Mouse (Mus musculus): Measurements from ENCODE around the gene Krt86.
"Not testable (repeated sequence)": the region's sequence is repeated elsewhere in the genome, so short reads cannot be mapped to it uniquely, and the experiment has no call there.

Gene Krt86

GRCm38 (mm10) chr15:101492718-101493117 is 19.4 kb downstream of the Krt86 start:
- DNase-seq (ENCODE audit: low spot score): no peak

- no peak for DNase-seq (ENCODE audit: low spot score)
Measured at GRCm38 (mm10) chr15:101493713-101494112, 20.4 kb downstream of the Krt86 start.

- no peak for DNase-seq (ENCODE audit: low spot score)
Measured at GRCm38 (mm10) chr15:101494203-101494602, 20.9 kb downstream of the Krt86 start.

DNA sequence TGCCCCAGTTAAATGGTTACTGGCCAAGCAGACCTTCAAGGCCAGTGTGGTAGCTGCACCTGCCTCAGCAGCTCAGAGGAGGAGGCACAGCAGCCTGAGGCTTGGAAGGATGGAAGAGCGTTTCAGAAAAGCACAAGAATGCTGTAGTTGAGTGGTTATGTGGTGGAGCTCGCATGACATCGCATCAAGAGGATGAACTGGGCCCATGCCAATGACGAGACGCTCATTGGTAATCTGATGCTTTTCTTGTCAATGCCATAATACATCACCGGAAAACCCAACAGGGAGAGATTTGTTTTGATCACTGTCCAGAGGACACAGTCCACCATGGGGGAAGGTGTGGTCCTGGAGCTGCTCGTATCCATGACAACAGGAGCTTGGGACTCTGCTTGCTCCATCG is 22.0 kb downstream of the Krt86 start:
- no peak for DNase-seq (ENCODE audit: low spot score)

GRCm38 (mm10) chr15:101497181-101497580 is 23.9 kb downstream of the Krt86 start:
- DNase-seq (ENCODE audit: low spot score): no peak

GRCm38 (mm10) chr15:101506896-101507758 is 33.8 kb downstream of the Krt86 start:
- no peak for DNase-seq (ENCODE audit: low spot score)

DNA sequence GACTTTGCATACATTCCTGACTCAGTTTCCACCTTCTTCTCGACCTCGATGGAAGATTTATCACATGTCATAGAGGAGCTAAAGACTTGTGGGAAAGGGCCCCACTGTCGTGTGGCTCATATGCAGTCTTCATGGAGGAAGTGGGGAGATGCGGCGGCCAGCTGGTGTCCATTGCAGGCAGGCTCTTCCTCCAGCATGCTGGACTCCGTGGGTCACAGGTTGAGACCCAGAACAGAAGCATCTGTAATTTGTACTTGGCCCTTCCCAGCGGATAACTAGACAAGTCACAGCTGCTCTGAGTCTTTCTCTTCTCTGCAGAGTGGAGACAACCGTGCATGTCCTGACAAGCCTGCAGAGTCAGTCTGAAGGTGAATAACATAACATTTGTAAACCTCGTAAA is 35.0 kb downstream of the Krt86 start:
- DNase-seq (ENCODE audit: low spot score): no peak

- DNase-seq (ENCODE audit: low spot score): not testable (repeated sequence)
Measured at GRCm38 (mm10) chr15:101517161-101517560, 43.9 kb downstream of the Krt86 start, which contains the start of gene Gm49425. Gene Gm49425 (minus strand): TSS chr15:101517261.

DNA sequence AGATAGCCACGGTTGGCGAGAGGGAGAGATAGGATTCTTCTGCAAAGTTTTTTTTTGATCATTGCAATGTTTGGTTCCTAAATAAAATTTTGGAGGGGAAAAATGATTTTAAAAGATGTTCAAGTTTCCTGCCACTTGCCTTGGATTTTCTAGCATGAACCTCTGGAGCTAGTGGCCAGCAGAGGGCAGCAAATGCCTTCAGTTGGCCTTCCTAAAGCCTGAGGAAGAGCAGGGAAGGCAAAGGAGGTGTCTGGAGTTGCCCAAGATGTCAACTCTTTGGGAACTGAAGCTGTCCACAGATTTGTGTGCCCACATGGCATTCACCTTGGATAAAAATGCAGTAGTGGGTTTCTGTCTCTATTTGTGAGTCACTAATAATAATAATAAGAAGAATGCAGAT is 46.5 kb downstream of the Krt86 start:
- peak; percentile 19 for DNase-seq (ENCODE audit: low spot score)

GRCm38 (mm10) chr15:101522556-101523232 is 49.4 kb downstream of the Krt86 start:
- no peak for DNase-seq (ENCODE audit: low spot score)
